Mouse (Mus musculus) C2C12 (cell line): ENCODE data around the gene Fry. TPM values are rescaled to one million over a fixed set of nuclear protein-coding genes. Genes with fewer than 3 reads are reported as not detected.

Source experiments
- H3K27me3 ChIP-seq: one replicate; pipeline ENCODE4 v1.6.1; 2011; ENCODE audit not compliant: control insufficient read depth, insufficient read depth, insufficient read length
- H3K36me3 ChIP-seq: one replicate; pipeline ENCODE4 v1.6.1; 2011; ENCODE audit not compliant: control insufficient read depth, insufficient read depth
- H3K4me3 ChIP-seq: one replicate; pipeline ENCODE4 v1.5.1; 2011; ENCODE audit warnings: mild to moderate bottlenecking, control low read depth; ENCODE audit not compliant: poor library complexity, insufficient read depth, severe bottlenecking
- H3K79me2 ChIP-seq: one replicate; pipeline ENCODE4 v1.6.1; 2011; ENCODE audit not compliant: control insufficient read depth, insufficient read depth
- H3K79me3 ChIP-seq: one replicate; pipeline ENCODE4 v1.6.1; 2011; ENCODE audit warnings: low read depth, control low read depth
- H3ac ChIP-seq: one replicate; pipeline ENCODE3; 2011; ENCODE audit warnings: low read depth; ENCODE audit not compliant: control insufficient read depth, insufficient read length
- CEBPB ChIP-seq: IDR thresholded peaks from one replicate; pipeline ENCODE4 v1.6.1; 2011; ENCODE audit warnings: low read depth, mild to moderate bottlenecking, control low read depth, moderate library complexity
- CTCF ChIP-seq: IDR thresholded peaks from one replicate; pipeline ENCODE4 v1.5.1; 2011; ENCODE audit not compliant: control insufficient read depth, insufficient read depth, insufficient read length
- FOSL1 ChIP-seq: IDR thresholded peaks from one replicate; pipeline ENCODE4 v1.8.0; 2011; ENCODE audit warnings: mild to moderate bottlenecking, low read length; ENCODE audit not compliant: poor library complexity, insufficient read depth, severe bottlenecking
- MAX ChIP-seq: IDR thresholded peaks from one replicate; pipeline ENCODE4 v1.6.1; 2011; ENCODE audit warnings: mild to moderate bottlenecking, control low read depth
- MYOD1 ChIP-seq: IDR thresholded peaks from one replicate; pipeline ENCODE4 v1.6.1; 2011; ENCODE audit warnings: low read depth; ENCODE audit not compliant: control insufficient read depth, insufficient read length
- MYOG ChIP-seq: IDR thresholded peaks from one replicate; pipeline ENCODE4 v1.6.1; 2011; ENCODE audit not compliant: control insufficient read depth, insufficient read length; ENCODE audit errors: extremely low read depth
- USF1 ChIP-seq: IDR thresholded peaks from one replicate; pipeline ENCODE4 v1.6.1; 2011; ENCODE audit warnings: low read depth, mild to moderate bottlenecking, control low read depth, moderate library complexity
- polyA plus RNA-seq: library from polyadenylated mRNA; unstranded; fragments of >200 nt; fragmentation: generic; extraction: Trizol; gene quantifications from one replicate; pipeline ENCODE4 v1.2.1, GENCODE M21; 2012; ENCODE audit warnings: missing spikeins

The Fry gene
- polyA plus RNA-seq, 1 experiment: 0.25 TPM

- Histone ChIP-seq H3K36me3 (no peaks in the 10 kb centered on the region), H3K27me3 (no peaks in the 10 kb centered on the region), H3K4me3 (no peak overlapping the region), H3K79me3 (no peaks in the 10 kb centered on the region), H3ac (no peak overlapping the region), H3K79me2 (no peaks in the 10 kb centered on the region)
- TF ChIP-seq CEBPB (no peak), USF1 (no peak), MYOG (no peak), MAX (no peak)
Observed at GRCm38 (mm10) chr5:150287949-150288348, 169.5 kb downstream of the Fry start.

DNA sequence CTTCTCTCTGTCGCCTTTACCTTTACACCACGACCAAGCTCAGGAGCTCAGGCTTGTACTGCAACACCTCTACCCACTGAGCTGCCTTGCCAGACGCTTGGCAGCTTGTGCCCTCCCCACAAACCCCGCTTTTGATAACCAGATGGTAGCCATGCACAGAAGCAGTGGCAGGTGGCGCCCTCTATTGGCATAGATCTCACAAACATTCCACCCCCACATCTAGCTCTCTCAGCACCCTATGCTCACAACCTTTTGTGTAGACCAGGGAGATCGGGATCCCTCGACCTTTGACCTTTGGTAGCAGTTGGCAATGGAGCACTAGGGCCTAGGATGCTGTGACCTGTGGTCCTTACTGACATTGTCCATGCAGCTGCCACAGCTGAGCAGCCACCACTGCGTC lies 171.2 kb downstream of the Fry start:
- TF ChIP-seq USF1 (no peak), MYOD1 (no peak), MYOG (no peak), CTCF (no peak), CEBPB (no peak), MAX (no peak), FOSL1 (no peak)
- H3K79me2 ChIP-seq: no peaks in the 10 kb centered on the region
- no peak overlapping the region for H3K4me3 ChIP-seq
- H3K36me3 ChIP-seq: no peaks in the 10 kb centered on the region
- no peaks in the 10 kb centered on the region for H3K79me3 ChIP-seq
- H3K27me3 ChIP-seq: no peaks in the 10 kb centered on the region
- no peak overlapping the region for H3ac ChIP-seq

DNA sequence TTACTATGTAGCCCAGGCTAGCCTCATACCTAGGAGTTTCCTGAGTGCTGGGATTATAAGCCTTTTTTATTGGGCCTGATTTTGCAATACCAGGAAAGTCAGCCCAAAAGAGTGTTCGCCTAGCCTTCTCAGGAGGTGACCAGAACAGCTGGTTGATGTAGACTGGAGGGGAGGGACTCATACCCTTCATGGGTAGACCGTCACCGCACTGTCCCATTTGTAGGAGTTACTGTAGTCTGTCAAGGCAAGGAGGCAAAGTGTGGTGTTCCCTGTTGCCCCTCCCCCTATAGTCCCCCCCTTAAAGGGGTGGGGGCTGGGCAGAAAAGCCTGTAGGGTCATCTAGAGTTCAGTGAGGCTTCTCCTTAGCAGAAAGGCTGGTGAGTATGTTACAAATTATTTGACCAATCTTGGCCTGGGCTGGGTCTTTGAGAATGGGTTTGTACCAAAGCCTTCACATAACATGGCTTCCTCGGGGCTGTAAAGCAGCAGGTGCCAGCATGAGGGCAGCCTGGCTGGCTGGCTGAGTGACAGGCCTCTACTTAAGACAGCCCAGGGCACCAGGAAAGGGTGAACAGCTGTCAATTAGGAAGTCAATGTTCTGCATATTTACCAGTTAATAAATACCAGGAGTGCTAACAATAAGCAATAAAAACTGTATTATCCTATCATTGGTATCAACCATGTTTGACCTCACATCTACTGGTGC lies 172.2 kb downstream of the Fry start:
- no peak overlapping the region for H3ac ChIP-seq
- no peaks in the 10 kb centered on the region for H3K36me3 ChIP-seq
- H3K79me3 ChIP-seq: no peaks in the 10 kb centered on the region
- H3K4me3 ChIP-seq: no peak overlapping the region
- H3K79me2 ChIP-seq: no peaks in the 10 kb centered on the region
- no peaks in the 10 kb centered on the region for H3K27me3 ChIP-seq
- TF ChIP-seq USF1 (no peak), CEBPB (no peak), CTCF (no peak), MYOD1 (no peak), MYOG (no peak), MAX (no peak), FOSL1 (no peak)

GRCm38 (mm10) chr5:150291216-150291615 lies 172.8 kb downstream of the Fry start:
- H3K79me2 ChIP-seq: no peaks in the 10 kb centered on the region
- no peaks in the 10 kb centered on the region for H3K36me3 ChIP-seq
- H3K4me3 ChIP-seq: no peak overlapping the region
- no peak overlapping the region for H3ac ChIP-seq
- H3K79me3 ChIP-seq: no peaks in the 10 kb centered on the region
- TF ChIP-seq USF1 (no peak), CTCF (no peak), FOSL1 (no peak), MYOD1 (no peak), CEBPB (no peak), MAX (no peak), MYOG (no peak)
- no peaks in the 10 kb centered on the region for H3K27me3 ChIP-seq

DNA sequence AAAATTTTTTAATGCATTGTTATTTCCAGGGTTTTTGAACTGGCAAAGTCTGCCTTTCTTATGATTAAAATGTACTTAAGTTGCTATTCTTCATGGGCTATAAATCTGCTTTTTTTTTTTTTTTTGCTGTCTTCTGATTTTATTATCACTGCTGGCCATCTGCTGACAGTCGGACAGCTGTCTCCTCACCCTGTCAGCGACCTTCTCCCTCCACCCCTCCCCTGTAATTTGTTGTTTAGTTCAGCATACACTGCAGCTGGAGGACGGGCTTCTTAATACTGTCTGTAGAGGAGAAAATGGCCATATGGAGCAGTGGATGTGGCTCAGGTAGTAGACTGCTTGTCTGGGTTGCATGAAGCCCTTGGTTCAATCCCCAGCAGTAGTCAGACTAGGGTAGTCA lies 173.7 kb downstream of the Fry start:
- no peaks in the 10 kb centered on the region for H3K36me3 ChIP-seq
- H3K79me3 ChIP-seq: no peaks in the 10 kb centered on the region
- H3K79me2 ChIP-seq: no peaks in the 10 kb centered on the region
- H3K4me3 ChIP-seq: no peak overlapping the region
- TF ChIP-seq MAX: no peak
- TF ChIP-seq MYOG: no peak
- TF ChIP-seq FOSL1: no peak
- TF ChIP-seq MYOD1: no peak
- TF ChIP-seq USF1: no peak
- TF ChIP-seq CTCF: no peak
- TF ChIP-seq CEBPB: no peak
- no peaks in the 10 kb centered on the region for H3K27me3 ChIP-seq
- H3ac ChIP-seq: no peak overlapping the region

- Histone ChIP-seq H3K79me3 (no peaks in the 10 kb centered on the region), H3K36me3 (no peaks in the 10 kb centered on the region), H3K4me3 (no peak overlapping the region), H3K27me3 (no peaks in the 10 kb centered on the region), H3ac (no peak overlapping the region), H3K79me2 (no peaks in the 10 kb centered on the region)
- TF ChIP-seq CEBPB (no peak), FOSL1 (no peak), CTCF (no peak), MAX (no peak), MYOG (no peak), USF1 (no peak), MYOD1 (no peak)
Observed at GRCm38 (mm10) chr5:150294306-150294705, 175.9 kb downstream of the Fry start.
